Mouse (Mus musculus) kidney, adult 2 months (tissue): ENCODE results near the gene Olfr1032.

ENCODE experiments used
- CTCF ChIP-seq: fragments of 200-500 bp; conservative IDR thresholded peaks from 2 replicates; pipeline ENCODE4 v1.5.1; 2011; ENCODE audit warnings: low read depth, mild to moderate bottlenecking, control low read depth, low read length, moderate library complexity, mixed read lengths; ENCODE audit not compliant: insufficient read depth, insufficient read length
- POLR2A ChIP-seq: fragments of 200-500 bp; IDR thresholded peaks from one replicate; pipeline ENCODE4 v1.6.1; 2011; ENCODE audit warnings: low read depth, low read length, control low read depth

GRCm38 (mm10) chr2:85973595-85973994 lies 31.7 kb upstream of the Olfr1032 start, which contains the start of gene Olfr1029:
- TF ChIP-seq CTCF (no peak), POLR2A (no peak)
